Mouse (Mus musculus): ENCODE measurements around the gene Cd163.

The Cd163 gene

DNA sequence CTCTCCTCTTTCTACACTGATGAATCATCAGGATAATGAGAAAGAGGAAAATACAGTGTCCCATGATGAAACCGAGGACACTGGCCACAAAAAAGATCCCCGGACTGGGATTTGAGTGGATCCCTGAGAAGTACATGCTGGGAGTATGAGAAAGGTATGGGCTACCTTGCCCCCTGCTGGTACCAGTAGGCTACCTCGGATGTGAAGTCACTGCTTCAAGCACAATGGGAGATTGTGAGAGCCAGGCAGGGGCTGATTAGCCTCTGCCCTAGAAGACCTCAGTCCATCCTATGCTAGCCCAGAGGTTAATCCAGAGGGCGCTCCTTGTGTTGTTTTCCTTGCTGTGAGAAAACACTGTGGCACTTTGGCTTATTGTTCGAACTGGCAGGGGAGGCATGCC lies 59.9 kb downstream of the Cd163 start:
- no peak for DNase-seq (ENCODE audit: low spot score)

DNA sequence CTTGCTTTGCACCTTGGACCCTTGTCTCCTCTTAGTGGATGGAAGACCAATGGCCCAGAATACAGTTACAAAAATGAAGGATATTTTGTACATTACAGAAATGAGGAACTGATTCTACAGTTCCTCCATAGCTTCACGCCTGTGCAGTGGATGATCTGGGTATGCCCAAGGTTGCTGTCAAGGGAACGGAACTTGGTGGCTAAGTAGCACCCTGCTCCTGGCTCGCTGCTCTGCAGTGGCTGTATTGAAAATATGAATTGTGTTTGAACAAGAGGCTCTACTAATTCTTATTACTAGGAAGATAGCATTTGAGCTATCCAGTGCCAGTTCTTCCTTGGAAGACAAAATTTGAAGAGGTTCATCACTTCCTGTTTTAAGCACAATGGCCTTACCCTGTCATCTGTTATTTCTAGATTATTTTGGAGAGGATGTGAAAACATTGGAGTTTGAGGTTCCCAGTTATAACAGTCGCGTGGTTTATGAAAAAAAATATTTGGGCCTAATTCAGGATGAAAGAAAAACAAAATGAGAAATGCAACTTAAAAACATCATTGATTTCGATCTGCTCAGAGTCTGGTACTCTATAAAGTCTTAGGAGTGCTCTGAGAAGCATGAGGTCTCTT lies 69.2 kb downstream of the Cd163 start:
- no peak for DNase-seq (ENCODE audit: low spot score)

DNA sequence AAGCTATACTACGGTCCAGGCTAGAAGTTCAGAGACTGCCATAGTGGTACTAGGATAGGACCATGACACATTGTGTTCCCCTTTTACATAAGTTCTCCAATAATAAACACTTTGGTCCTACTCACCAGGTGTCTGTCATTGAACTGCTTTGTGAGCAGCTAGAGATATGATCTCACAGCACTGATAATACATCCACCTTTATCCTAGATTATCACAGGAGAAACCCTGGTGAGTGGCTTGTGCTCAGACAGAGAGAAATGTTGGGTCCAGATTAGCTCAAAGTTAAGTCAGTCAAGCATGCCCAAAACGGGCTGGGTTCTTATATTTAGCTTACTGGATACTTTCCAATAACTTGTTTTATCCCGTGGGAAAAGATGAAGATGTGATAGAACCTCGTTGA lies 70.2 kb downstream of the Cd163 start:
- DNase-seq (ENCODE audit: low spot score): no peak

DNA sequence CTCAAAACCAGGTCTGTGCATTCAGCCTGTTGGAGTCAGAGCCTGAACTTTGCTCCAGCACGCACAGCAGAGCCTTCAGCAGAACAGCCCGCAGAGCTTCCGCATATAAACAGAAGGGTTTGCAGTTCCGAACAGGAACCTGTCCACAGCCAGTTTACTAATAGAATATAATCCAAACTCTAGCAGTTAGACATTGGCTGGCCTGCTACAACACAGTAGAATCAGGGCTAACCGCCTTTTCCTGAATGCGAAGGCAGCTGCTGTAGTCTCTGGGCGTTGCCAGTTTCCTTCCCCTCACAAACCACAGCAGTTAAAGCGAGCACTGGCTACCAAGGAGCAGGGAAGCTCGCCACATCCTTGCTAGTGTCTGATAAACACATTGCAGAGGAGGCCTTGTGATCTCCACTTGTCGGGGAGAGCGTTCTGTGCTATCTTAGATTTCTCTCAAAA lies 71.0 kb downstream of the Cd163 start:
- no peak for DNase-seq (ENCODE audit: low spot score)

DNA sequence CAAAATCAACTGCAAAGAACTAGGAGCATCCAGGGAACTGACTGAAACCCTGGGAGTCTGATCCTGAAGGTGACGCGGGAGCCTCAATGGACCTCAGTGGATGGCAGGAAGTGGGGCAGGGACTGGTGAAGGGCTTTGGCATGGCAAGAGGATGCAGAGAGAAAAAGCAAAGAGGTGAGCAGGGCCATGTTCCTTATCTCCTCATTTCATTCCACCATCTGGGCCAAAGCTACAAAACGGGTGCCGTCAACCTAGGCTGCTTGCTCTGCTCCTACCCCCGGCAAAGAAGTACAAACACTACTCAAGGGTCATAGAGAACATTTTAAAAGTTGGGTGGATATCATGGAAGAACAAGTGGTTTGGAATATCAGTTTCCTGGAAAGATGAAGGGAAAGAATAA lies 71.9 kb downstream of the Cd163 start:
- DNase-seq (ENCODE audit: low spot score): no peak

DNA sequence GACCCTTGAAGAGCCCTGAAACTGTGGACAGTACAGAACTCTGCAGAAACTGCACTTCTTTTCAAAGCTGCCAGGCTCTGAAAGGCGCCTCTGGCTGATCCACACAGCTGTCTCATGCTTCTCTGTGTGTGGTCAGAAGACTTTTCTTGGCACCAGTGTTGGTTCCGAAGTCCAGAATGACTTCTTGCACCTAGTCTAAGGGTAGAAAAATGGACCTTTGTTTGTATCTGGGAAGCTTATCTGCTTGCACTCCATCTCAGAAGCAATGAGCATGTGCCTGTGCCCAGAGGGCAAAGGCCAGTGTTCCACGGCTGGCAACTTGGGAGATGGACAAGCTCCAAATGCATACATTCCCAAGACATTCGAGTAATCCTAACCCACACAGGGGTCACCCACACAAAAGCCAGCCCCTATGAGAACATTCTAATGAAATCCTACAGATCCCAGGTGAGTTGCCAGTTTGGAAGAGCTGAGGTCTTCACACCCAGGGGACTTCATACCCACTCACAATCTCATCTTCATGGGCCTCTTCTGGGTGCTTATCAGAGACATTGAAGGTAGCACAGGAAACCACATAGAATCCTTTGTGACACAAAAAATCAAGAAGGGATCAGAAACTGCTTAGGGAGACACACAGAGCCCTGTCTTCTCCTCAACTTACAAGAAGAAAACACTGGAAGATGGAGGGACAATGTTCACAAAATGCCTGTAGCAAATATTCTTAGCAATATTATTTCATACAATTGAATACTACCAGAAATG lies 73.2 kb downstream of the Cd163 start:
- no peak for DNase-seq (ENCODE audit: low spot score)

DNA sequence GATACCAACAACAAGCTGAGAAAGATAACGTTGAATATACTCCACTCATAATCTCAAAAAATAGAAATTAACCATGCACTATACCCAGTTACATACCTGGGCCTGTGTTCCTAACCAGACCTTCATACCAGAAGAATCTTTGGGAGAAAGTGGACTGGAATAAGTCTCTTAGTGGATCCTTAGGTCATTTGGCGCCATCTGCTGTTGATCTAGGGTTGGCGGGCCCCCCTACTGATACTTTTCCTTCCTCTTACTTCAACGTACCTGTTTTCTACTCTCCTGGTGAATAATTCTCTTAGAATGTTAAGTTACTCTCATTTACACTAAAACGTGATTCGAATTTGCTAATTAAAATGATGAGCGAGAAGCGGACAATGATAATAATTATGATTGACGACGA lies 74.9 kb downstream of the Cd163 start:
- DNase-seq (ENCODE audit: low spot score): peak; percentile 75

All from embryo, embryonic 10.5 days (tissue).